Comparison of ENCODE assay signal across 14 mouse cellular contexts in the genomic region with DNA sequence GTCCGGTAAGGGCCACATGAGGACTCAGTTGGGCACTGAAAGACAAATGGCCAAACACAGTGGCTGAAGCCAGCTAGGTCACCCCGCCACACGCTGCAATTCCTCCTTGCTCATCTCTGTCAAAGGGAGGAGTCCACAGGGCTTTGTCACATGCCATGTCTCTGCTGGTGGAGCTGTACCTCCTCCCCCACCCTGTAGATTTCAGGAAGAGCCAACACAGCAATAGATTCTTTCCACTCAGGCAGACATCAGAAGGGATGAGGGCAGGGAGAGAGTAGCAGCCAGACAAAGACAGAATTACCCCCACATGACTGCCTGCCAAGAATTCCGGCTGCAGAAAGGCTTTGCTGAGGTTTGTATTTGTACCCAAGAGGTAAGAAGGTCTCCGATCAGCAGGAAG.
A peak's percentile ranks its signal among the peaks of the same experiment; 100 is the strongest.
DNase-seq lines count a peak whose midpoint lies in the region; ATAC-seq lines count a peak whose summit lies in the region.
"Had no signal": no experiment of that assay in that cellular context is flagged by ENCODE, and none has a peak within 500 bp of the region (broad histone marks: within the 10 kb centered on the region; RNA-seq: fewer than 3 reads in every experiment).

No protein-coding gene starts in this region.

- no peaks in the 10 kb centered on the region for H3K36me3 ChIP-seq in embryonic facial prominence, embryonic 10.5 days (replicated peaks)
- no peaks in the 10 kb centered on the region for H3K36me3 ChIP-seq in hindbrain, embryonic 13.5 days
- H3K36me3 ChIP-seq: limb, embryonic 15.5 days had no signal

- no peak overlapping the region for H3K27ac ChIP-seq in embryonic facial prominence, embryonic 10.5 days (replicated peaks)
- no peak overlapping the region for H3K27ac ChIP-seq in hindbrain, embryonic 13.5 days
- H3K27ac ChIP-seq: layer of hippocampus, adult 2 months; limb, embryonic 15.5 days had no signal

- no peak overlapping the region for H3K9ac ChIP-seq in hindbrain, embryonic 13.5 days
- H3K9ac ChIP-seq: limb, embryonic 15.5 days had no signal

- no peaks in the 10 kb centered on the region for H3K9me3 ChIP-seq in embryonic facial prominence, embryonic 10.5 days
- no peaks in the 10 kb centered on the region for H3K9me3 ChIP-seq in hindbrain, embryonic 13.5 days
- H3K9me3 ChIP-seq: limb, embryonic 15.5 days had no signal

- no peak overlapping the region for H3K4me3 ChIP-seq in embryonic facial prominence, embryonic 10.5 days
- H3K4me3 ChIP-seq in hindbrain, embryonic 13.5 days = no peak overlapping the region
- H3K4me3 ChIP-seq: layer of hippocampus, adult 2 months; limb, embryonic 15.5 days had no signal

- 59% methylated on average over 5 of the region's 5 CpGs for WGBS in embryonic facial prominence, embryonic 10.5 days
- 19% methylated on average over 5 of the region's 5 CpGs for WGBS in hindbrain, embryonic 13.5 days

- peak; percentile 52; the same call in 1 of the 2 replicates for ATAC-seq in hindbrain, embryonic 13.5 days (ENCODE audit: low FRiP score)
- ATAC-seq in monocyte, adult 5-6 weeks (replicated peaks; ENCODE audit: insufficient number of reproducible peaks, low FRiP score, low TSS enrichment, poor library complexity, severe bottlenecking) = no peak
- ATAC-seq: Patski had no signal

- no peak overlapping the region for H3K4me2 ChIP-seq in hindbrain, embryonic 13.5 days
- H3K4me2 ChIP-seq: limb, embryonic 15.5 days had no signal

- no peaks in the 10 kb centered on the region for H3K27me3 ChIP-seq in embryonic facial prominence, embryonic 10.5 days (replicated peaks; ENCODE audit: low read depth, poor library complexity, severe bottlenecking)
- H3K27me3 ChIP-seq in hindbrain, embryonic 13.5 days = no peaks in the 10 kb centered on the region
- H3K27me3 ChIP-seq: limb, embryonic 15.5 days; Patski had no signal

- peaks cover 28% of the 10 kb centered on the region for H3K4me1 ChIP-seq in embryonic facial prominence, embryonic 10.5 days
- peaks cover 8% of the 10 kb centered on the region; the same call in 1 of the 2 replicates for H3K4me1 ChIP-seq in hindbrain, embryonic 13.5 days (replicated peaks)
- H3K4me1 ChIP-seq: limb, embryonic 15.5 days had no signal

- intact Hi-C loops in heart, postnatal 25 days (cut with DNase I) = no loop called here

- peak; percentile 40 to 42 for DNase-seq in heart, adult 18-20 months
- DNase-seq in heart, postnatal 25 days (ENCODE audit: low spot score) = no peak
- DNase-seq in Muller cell, postnatal 12 days (ENCODE audit: inconsistent ontology term) = peak; percentile 99
- peak; percentile 21 for DNase-seq in embryonic facial prominence, embryonic 10.5 days (ENCODE audit: low spot score)
- no peak for DNase-seq in kidney, postnatal 4 days
- no peak for DNase-seq in T-cell, adult 2 months (ENCODE audit: low spot score)
- DNase-seq: lung, postnatal 14 days; spleen, adult 18-20 months; thymus, adult 2 months had no signal

Comparison
In these comparisons a context has a peak if more than half of its experiments do, and no peak if none do; other contexts are left out.
1. DNase-seq: peak in heart, adult 18-20 months (2 of 2), Muller cell, postnatal 12 days (single experiment) and embryonic facial prominence, embryonic 10.5 days (single experiment); none in heart, postnatal 25 days (single experiment), kidney, postnatal 4 days (0 of 2) and T-cell, adult 2 months (single experiment).